Mouse (Mus musculus): ENCODE measurements around the gene Treml4. TPM values are rescaled to one million over a fixed set of nuclear protein-coding genes. Genes with fewer than 3 reads are reported as not detected.

Treml4 gene
- polyA plus RNA-seq, 2 experiments from 2014 or later: 0.37 TPM; not detected in 1

Other genes starting within 250 kb of the Treml4 start
- not detected for gene 1700122O11Rik, start 226.0 kb upstream of the Treml4 start, polyA plus RNA-seq (2017; shearing (Covaris generic))
- not detected for gene 1700067P10Rik, start 175.0 kb upstream of the Treml4 start, polyA plus RNA-seq (2017; shearing (Covaris generic))
- not detected for gene 9830107B12Rik, start 118.0 kb upstream of the Treml4 start, polyA plus RNA-seq (2017; shearing (Covaris generic))
- not detected for gene A530064D06Rik, start 97.0 kb upstream of the Treml4 start, polyA plus RNA-seq (2017; shearing (Covaris generic))
- not detected for gene Trem1, start 31.5 kb upstream of the Treml4 start, polyA plus RNA-seq (2017; shearing (Covaris generic))
- not detected for gene Trem3, start 16.5 kb upstream of the Treml4 start, polyA plus RNA-seq (2017; shearing (Covaris generic))
- gene Treml2, start 35.2 kb downstream of the Treml4 start, polyA plus RNA-seq (2017; shearing (Covaris generic)): 10 to 100 TPM; 16.1 to 17.1 TPM
- 1 to 10 TPM in 1 of 2 experiments, under 1 TPM in 1; 0.60 to 1.2 TPM for gene B430306N03Rik, start 51.8 kb downstream of the Treml4 start, polyA plus RNA-seq (2017; shearing (Covaris generic))
- not detected for gene Trem2, start 82.1 kb downstream of the Treml4 start, polyA plus RNA-seq (2017; shearing (Covaris generic))
- gene Treml1, start 95.6 kb downstream of the Treml4 start, polyA plus RNA-seq (2017; shearing (Covaris generic)): not detected
- 10 to 100 TPM in 1 of 2 experiments, 1 to 10 TPM in 1; 9.6 to 11.9 TPM for gene Nfya, start 145.6 kb downstream of the Treml4 start, polyA plus RNA-seq (2017; shearing (Covaris generic))
- gene Oard1, start 145.7 kb downstream of the Treml4 start, polyA plus RNA-seq (2017; shearing (Covaris generic)): 10 to 100 TPM; 80.8 to 86.1 TPM
- gene Apobec2, start 168.6 kb downstream of the Treml4 start, polyA plus RNA-seq (2017; shearing (Covaris generic)): 1 to 10 TPM; 2.8 to 3.0 TPM
- gene Tspo2, start 187.2 kb downstream of the Treml4 start, polyA plus RNA-seq (2017; shearing (Covaris generic)): 1 to 10 TPM in 1 of 2 experiments, not detected in 1; 3.6 TPM
- 10 to 100 TPM; 19.0 to 19.1 TPM for gene Unc5cl, start 190.6 kb downstream of the Treml4 start, polyA plus RNA-seq (2017; shearing (Covaris generic))

Measured in activated CD4-positive, CD25-positive, alpha-beta regulatory T cell, adult 4 months (primary cell).